Mouse (Mus musculus) intestine, embryonic 14.5 days (tissue): ENCODE measurements around the gene Gm3594. TPM values are rescaled to one million over a fixed set of nuclear protein-coding genes. Genes with fewer than 3 reads are reported as not detected.
"Not testable (repeated sequence)": the region's sequence is repeated elsewhere in the genome, so short reads cannot be mapped to it uniquely, and the experiment has no call there.

Experiments
- ATAC-seq: fragments of 200-750 bp; cut with Nextera tagmentation; replicated peaks from 2 replicates; pipeline ENCODE4 v1.8.0; 2017; ENCODE audit warnings: low read depth, moderate number of reproducible peaks, moderate TSS enrichment, moderate library complexity; ENCODE audit not compliant: low FRiP score, low TSS enrichment
- DNase-seq: peaks from one replicate; pipeline ENCODE4 v3.0.0-alpha.2; 2018; ENCODE audit warnings: low spot score
- H3K27ac ChIP-seq: fragments of 300-500 bp; sonication (generic); 2 replicates; pipeline ENCODE4 v1.5.1; 2014; ENCODE audit warnings: low read depth, mild to moderate bottlenecking, control low read depth
- H3K27me3 ChIP-seq: fragments of 300-500 bp; sonication (generic); replicated peaks from 2 replicates; pipeline ENCODE4 v1.6.1; 2014; ENCODE audit warnings: low read length, control low read depth; ENCODE audit not compliant: control insufficient read depth, insufficient read depth
- H3K36me3 ChIP-seq: fragments of 300-500 bp; sonication (generic); 2 replicates; pipeline ENCODE4 v1.6.1; 2014; ENCODE audit warnings: low read length, control low read depth; ENCODE audit not compliant: control insufficient read depth, insufficient read depth
- H3K4me1 ChIP-seq: fragments of 300-500 bp; sonication (generic); replicated peaks from 2 replicates; pipeline ENCODE4 v1.6.1; 2014; ENCODE audit warnings: low read length, control low read depth, mixed read lengths; ENCODE audit not compliant: control insufficient read depth, insufficient read depth
- H3K4me2 ChIP-seq: fragments of 300-500 bp; sonication (generic); 2 replicates; pipeline ENCODE4 v1.6.1; 2014; ENCODE audit warnings: low read length
- H3K4me3 ChIP-seq: fragments of 300-500 bp; sonication (generic); 2 replicates; pipeline ENCODE4 v1.5.1; 2014; ENCODE audit warnings: low read depth, low read length, control low read depth, mixed read lengths
- H3K9ac ChIP-seq: fragments of 300-500 bp; sonication (generic); 2 replicates; pipeline ENCODE4 v1.6.1; 2014; ENCODE audit warnings: mild to moderate bottlenecking, low read length
- H3K9me3 ChIP-seq: fragments of 300-500 bp; sonication (generic); 2 replicates; pipeline ENCODE4 v1.6.1; 2016; ENCODE audit warnings: low read length, control low read depth; ENCODE audit not compliant: control insufficient read depth
- WGBS: fragments of 180-500 bp; shearing (Covaris S2); extraction: QIAGEN DNeasy Blood & Tissue Kit; methylation state at CpG from one replicate; pipeline ENCODE4 v1.1.7; 2014; 5-methylcytosine and 5-hydroxymethylcytosine counted together
- polyA plus RNA-seq: library from polyadenylated mRNA; unstranded; fragments of >200 nt; fragmentation: Nextera tagmentation; extraction: Ambion mirVana; gene quantifications from 2 replicates; pipeline ENCODE4 v1.2.1, GENCODE M21; 2014

The Gm3594 gene
- polyA plus RNA-seq = not detected in 2 replicates

DNA sequence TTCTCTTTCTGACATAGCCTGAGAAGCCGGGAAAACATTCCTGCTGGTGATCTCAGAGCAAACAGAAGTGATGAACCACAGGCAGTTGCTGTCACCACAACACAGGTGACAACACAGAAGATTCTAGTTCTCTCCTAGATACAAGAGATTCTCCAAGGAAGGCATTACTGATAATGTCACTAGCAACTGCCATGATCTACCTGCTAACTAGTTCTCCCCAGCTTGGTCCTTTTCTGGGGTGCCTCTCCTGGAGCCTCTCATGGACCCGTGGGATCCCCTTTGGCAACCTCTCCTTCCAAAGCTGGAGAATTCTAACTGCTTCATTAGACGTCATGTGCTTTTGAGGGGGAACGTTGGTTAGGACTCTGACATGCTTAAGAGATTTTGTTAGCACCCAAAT, at the start of gene Gm3594:
Gene Gm3594 (minus strand): TSS at position 101 of the 400 bp plus-strand sequence.
- not testable (repeated sequence) for H3K9me3 ChIP-seq, H3K27ac ChIP-seq, H3K4me1 ChIP-seq, H3K36me3 ChIP-seq, H3K9ac ChIP-seq, H3K4me3 ChIP-seq, H3K4me2 ChIP-seq, DNase-seq, H3K27me3 ChIP-seq, ATAC-seq
- WGBS = no CpG with 5 or more reads among the region's 4 CpGs

DNA sequence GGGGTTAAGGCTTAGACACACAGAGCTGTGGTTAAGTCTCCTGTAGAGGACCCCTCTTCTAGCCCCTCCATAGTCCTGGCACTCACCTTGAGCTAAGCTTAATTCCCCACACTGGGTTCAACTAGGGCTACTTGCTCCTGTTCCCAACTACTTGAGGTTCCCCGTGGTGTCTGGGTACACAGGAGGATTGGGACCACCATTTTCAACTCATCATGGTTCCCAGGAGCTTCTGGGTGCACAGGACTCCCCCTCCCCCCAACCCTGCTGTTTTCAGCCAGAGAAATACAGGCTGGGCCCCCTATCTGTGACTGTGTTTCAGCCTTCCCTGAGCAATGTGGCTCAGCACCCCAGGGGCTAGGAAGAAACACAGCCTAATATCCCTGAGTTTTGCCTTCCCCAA, 41.9 kb upstream of the Gm3594 start:
- DNase-seq, H3K27me3 ChIP-seq, H3K9ac ChIP-seq, H3K4me1 ChIP-seq, H3K27ac ChIP-seq, ATAC-seq, H3K4me3 ChIP-seq, H3K9me3 ChIP-seq, H3K4me2 ChIP-seq, H3K36me3 ChIP-seq: not testable (repeated sequence)
- WGBS = 47% methylated on average over 1 of the region's 1 CpGs

DNA sequence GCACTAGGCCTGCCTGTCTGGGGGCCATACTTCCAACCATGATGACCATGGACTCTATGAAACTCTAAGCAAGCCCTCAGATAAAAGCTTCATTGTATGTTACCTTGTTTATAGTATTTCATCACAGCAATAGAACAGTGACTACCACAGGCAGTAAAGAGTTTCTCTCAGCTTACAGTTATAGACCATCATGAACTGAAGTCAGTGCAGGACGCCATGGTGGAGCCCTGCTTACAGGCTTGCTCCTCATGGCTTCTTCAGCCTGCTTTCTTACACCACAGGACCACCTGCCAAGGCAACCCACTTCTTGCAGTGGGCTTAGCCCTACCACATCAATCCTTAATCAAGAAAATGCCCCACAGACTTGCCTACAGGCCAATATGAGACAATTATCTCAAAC, 41.1 kb upstream of the Gm3594 start:
- H3K36me3 ChIP-seq, H3K4me1 ChIP-seq: not testable (repeated sequence)
- WGBS = no CpG with 5 or more reads among the region's 1 CpGs

DNA sequence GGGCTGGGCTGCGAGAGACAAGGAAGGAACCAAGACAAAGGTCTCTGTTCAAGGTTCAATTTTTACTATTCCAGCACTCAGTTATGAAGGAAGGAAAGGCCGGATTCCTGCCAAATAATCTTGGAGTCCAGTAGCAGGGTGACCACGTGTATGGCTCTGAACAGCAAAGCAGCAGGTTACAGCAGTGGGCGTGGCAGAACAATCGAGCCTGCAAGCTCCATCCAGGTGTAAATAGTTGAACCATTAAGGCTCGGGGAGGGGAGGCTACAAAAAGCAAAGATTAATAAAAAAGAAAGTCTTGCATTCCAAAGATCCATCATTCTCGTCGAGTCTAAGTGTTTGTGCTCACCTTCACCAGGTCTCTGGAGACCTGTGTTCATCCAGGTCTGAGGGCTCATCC, 37.7 kb upstream of the Gm3594 start:
- not testable (repeated sequence) for H3K4me1 ChIP-seq, ATAC-seq, H3K9ac ChIP-seq, H3K4me3 ChIP-seq, H3K27me3 ChIP-seq, H3K36me3 ChIP-seq, H3K9me3 ChIP-seq, H3K27ac ChIP-seq, DNase-seq, H3K4me2 ChIP-seq
- 69% methylated on average over 7 of the region's 8 CpGs for WGBS

More for the DNA sequence above, 41.1 kb upstream of the Gm3594 start:
- not testable (repeated sequence) for H3K27ac ChIP-seq, DNase-seq, H3K9ac ChIP-seq, H3K9me3 ChIP-seq, H3K4me2 ChIP-seq, ATAC-seq, H3K27me3 ChIP-seq, H3K4me3 ChIP-seq

DNA sequence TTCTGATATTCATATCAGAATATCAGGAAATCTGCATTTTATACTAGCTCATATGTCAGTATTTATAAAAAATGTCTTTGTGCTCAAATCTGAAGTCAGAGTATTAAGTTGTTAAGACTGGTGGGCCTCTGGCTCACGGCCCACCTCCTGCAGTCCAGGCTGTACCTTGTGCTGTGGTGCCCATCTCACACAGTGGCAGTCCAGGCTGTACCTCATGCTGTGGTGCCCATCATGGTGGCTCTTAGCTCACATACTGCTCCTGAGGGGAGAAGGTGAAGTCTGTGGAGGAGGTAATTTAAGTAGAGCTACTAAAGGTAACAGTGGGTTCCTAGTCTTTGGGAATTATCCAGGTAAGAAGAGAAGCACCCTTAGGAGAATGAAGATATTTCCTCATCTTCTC, 27.4 kb upstream of the Gm3594 start:
- not testable (repeated sequence) for ATAC-seq, H3K9me3 ChIP-seq, H3K27me3 ChIP-seq, DNase-seq, H3K4me3 ChIP-seq, H3K4me2 ChIP-seq, H3K9ac ChIP-seq, H3K36me3 ChIP-seq, H3K4me1 ChIP-seq, H3K27ac ChIP-seq
- 100% methylated on average over 1 of the region's 1 CpGs for WGBS

DNA sequence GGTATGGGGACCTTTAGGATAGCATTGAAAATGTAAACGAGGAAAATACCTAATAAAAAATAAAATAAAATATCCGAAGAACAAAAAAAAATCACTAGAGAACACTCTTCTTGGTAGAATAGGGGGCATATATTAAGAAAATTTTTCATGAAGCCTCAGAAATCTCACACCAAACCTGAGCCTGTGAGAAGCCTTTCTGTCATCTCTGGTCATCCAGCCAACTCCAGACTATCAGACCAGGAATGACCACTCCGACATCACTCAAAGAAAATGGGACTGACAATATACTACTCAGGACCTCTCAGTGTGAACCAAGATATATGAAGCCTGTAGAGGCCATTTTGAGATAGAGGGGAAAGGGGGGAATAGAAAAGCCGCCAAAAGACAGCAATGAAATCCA, 3.6 kb downstream of the Gm3594 start:
- 90% methylated on average over 2 of the region's 4 CpGs for WGBS
- H3K27ac ChIP-seq, H3K4me1 ChIP-seq: not testable (repeated sequence)

DNA sequence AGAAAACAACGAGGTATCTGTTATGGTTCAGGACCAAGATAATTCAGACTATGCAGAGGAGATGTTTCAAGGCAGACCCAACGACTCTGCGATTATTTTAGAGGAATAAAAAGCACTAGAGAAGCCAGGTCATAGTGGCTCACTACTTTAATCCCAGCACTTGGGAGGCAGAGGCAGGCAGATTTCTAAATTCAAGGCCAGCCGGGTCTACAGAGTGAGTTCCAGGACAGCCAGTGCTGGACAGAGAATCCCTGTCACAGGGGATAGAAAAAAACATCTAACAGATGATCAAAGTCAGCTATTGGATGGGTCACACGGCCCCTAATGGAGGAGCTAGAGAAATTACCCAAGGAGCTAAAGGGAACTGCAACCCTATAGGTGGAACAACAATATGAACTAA, 4.2 kb downstream of the Gm3594 start:
- ATAC-seq, H3K4me2 ChIP-seq, H3K27ac ChIP-seq, H3K36me3 ChIP-seq, H3K9ac ChIP-seq, H3K9me3 ChIP-seq, DNase-seq, H3K27me3 ChIP-seq, H3K4me1 ChIP-seq, H3K4me3 ChIP-seq: not testable (repeated sequence)
- 75% methylated on average over 1 of the region's 5 CpGs for WGBS

More for the DNA sequence above, 3.6 kb downstream of the Gm3594 start:
- H3K4me2 ChIP-seq, ATAC-seq, H3K27me3 ChIP-seq, H3K9me3 ChIP-seq, H3K36me3 ChIP-seq, H3K9ac ChIP-seq, H3K4me3 ChIP-seq, DNase-seq: not testable (repeated sequence)

DNA sequence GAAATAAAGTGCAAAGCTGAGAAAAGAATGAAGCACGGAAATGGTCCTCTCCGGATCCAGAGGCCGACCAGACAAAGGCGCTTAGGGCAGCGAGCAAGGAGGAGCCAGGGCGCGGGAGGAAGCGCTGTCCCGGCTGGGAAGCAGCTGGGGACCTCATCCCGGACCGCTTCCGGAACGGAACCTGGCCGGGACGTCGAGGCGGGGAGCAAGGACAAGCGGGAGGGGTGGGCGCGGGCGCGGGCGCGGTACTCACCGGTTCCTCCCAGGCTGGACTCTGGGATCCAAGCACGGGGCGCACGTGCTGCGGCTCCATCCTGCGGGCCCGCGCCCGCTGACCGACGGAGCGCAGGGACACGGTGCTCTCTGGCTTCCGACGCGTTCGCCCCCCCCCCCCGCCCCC, 17.6 kb downstream of the Gm3594 start:
- not testable (repeated sequence) for H3K27me3 ChIP-seq

DNA sequence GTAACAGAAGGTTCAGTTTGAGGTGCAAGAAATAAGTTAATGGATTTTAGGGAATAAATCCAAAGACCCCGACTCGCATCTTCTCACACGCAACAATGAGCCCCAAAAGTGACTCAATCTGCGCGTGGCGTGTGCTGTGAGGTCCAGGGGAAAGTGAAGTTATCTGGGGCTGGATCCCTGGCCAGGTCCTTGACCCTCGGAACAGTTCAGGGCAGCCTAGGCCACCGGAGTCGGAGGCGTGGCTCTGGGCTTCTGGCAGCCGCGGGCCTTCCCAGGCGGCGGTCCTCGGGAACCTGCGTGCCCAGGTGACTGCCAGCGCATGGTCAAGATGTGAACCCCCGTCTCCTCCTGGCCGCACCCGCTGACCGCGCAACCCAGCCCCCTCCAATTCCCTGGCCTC, 18.1 kb downstream of the Gm3594 start:
- WGBS = 14% methylated on average over 18 of the region's 22 CpGs
- H3K27me3 ChIP-seq, H3K27ac ChIP-seq, ATAC-seq, H3K36me3 ChIP-seq, H3K9ac ChIP-seq, H3K4me1 ChIP-seq, H3K4me2 ChIP-seq, H3K9me3 ChIP-seq: not testable (repeated sequence)
- peak; percentile 12 for DNase-seq
- 0 out of 2 replicates have a peak overlapping the region, but pooled peaks have one; percentile 15 for H3K4me3 ChIP-seq

More for the DNA sequence above, 17.6 kb downstream of the Gm3594 start:
- H3K4me2 ChIP-seq, H3K36me3 ChIP-seq, ATAC-seq, H3K4me1 ChIP-seq, H3K9me3 ChIP-seq, H3K4me3 ChIP-seq, DNase-seq, H3K9ac ChIP-seq, H3K27ac ChIP-seq: not testable (repeated sequence)
- 15% methylated on average over 9 of the region's 42 CpGs for WGBS
